Mouse (Mus musculus): Measurements from ENCODE around the gene Tmx2. TPM values are rescaled to one million over a fixed set of nuclear protein-coding genes. Genes with fewer than 3 reads are reported as not detected.

Tmx2 gene
- 10 to 100 TPM; 70.5 to 91.6 TPM for polyA plus RNA-seq (2017; shearing (Covaris generic))

DNA sequence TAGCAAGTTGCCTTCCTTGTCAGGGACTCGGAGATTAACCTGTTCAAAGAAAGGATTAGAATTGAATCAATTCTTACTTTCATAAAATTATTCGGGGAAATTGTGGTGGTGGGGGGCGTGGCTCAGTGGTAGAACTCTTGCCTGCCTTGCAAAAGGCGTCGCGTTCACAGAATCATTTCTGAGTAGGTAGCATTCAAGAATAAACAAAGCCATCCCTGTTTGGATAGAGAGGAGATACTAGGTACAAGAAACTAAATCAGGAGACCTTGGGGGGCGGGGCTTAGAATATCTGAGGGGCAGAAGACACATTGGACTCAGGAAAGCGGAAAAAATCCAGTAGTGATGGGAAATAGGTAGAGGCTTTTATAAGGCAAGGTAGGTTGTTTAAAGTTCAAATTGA is at the start of gene Tmx2:
TSS of gene Tmx2 (minus strand) at position 125 of the 400 bp plus-strand sequence.

DNA sequence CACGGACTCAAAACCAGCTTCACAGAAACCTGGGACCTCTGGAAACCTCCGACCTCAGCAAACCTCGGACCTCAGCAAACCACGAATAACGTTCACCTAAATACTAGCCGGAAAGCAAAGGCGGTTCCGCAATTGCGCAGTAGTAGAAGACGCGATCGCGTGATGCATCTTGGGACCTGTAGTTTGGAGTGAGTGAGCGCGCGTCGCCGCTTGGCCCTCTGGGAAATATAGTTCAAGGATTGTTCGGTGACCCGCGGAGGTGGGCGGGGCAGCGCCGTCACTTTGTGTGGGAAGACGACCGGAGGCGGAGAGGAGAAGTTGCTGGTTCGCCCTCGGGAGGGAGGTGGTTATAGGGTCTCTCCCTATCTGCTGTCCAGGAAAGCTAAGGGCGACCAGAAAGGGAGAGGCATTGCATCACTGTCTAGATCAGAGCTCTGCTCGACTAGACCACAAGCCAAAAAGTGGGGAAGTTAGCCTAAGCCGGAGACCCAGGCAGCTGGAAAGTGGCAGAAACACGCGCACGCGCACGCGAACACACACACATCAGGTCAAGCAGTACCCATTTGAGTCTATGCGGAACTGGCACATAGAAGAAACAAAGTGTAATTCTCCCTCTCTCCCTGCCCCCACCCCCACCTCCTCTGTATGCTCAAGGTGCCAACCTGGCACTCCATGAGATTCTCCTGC is 48.4 kb upstream of the Tmx2 start, which contains the start of gene Clp1:
TSS of gene Clp1 (minus strand) at position 179 of the 687 bp plus-strand sequence.

DNA sequence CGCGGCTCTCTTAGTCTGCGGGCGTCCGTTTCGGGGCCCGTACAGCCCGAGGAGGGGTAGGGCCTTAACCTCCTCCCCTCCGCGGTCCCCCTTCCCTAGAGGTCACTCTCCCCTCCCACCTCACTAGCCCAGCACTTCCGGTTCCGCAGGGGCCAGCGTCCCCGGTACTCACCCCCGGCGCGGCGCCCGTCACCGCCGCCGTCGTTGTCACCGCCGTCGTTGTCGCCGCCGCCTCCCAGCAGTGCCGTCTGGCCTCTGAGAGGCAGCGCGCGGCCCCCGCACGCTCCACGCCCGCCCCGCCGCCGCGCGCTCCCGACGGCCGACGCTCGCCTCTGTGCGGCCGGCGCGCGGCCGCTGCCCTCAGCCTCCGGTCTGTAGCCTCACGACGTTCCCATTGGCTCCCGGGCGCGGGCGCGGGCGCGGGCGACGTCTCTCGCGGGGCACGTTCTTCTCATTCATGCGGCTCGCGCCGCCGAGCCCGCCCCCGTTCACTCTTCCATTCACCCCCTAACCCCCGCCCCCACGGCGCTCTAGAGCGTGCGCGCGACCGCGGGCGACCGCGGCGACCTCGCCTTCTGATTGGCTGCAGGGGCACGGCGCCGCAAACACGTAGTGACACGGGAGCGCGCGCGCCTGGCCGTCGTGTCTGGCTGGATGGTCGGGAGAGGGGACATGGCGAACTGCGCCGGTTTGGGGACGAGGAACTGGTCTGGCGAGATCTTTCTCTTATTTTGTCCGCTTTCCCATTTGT is 36.0 kb upstream of the Tmx2 start, which contains the start of gene Zdhhc5:
TSS of gene Zdhhc5 (minus strand) at position 370 of the 751 bp plus-strand sequence.

DNA sequence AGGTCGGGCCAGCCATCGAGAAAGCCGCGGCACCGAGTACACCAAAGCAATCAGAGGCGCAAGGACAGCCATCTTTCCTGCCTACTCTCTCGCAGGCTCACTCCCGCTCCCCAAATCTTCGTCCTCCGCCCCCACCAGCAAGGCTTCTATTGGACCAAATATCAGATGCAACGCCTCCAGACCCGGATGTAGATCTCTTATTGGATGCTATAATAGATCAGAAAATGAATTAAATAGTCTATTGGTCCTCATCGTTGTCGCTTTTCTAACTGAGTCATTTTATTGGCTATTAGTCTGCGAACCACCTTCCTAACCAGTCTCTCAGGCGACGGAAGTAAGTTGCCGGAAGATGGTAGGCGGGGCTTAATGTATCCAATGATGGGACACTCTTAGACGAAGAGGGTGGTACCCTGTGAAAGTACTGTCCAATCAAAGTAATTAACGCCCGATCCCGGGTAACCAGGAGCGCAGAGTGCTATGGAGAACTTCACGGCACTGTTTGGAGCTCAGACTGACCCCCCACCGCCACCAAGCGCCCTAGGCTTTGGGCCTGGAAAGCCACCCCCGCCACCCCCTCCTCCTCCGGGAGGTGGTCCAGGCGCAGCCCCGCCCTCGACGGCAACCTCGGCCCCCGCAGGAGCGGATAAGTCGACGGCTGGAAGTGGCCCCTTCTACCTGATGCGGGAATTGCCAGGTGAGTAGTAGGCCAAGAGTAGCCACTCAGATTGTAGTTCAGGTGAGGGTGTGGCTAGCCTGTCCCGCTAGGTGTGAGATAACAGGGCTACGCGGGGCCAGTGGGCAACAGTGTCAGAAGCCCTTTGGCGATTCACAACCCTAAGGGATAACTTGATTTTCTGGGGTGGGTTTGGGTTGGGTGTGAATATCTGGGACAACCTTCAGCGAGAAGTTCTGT is 716 bp downstream of the Tmx2 start, which contains the start of the genes Gm28635 and Med19:
TSS of gene Gm28635 (minus strand) at position 74 of the 913 bp plus-strand sequence.
TSS of gene Med19 (plus strand) at position 435 of the 913 bp plus-strand sequence.

DNA sequence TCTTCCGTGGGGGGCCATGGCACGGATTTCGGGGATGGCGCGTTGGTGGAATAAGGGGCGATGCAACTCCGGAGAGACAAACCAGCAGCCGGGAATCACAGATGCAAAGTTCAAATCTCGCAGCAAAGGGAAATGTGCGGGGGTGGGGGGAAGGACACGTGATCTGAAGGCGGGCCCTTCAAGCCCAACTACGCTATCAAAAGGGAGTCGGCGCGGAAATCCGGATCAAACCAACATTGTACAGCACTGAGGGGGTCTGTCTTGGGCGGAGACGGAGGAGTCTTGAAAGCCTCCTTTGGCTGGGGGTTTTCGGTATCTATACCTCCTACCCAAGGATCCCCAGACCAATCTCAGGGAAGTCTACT is 8.4 kb downstream of the Tmx2 start, which contains the start of gene Selenoh:
TSS of gene Selenoh (minus strand) at position 202 of the 365 bp plus-strand sequence.

DNA sequence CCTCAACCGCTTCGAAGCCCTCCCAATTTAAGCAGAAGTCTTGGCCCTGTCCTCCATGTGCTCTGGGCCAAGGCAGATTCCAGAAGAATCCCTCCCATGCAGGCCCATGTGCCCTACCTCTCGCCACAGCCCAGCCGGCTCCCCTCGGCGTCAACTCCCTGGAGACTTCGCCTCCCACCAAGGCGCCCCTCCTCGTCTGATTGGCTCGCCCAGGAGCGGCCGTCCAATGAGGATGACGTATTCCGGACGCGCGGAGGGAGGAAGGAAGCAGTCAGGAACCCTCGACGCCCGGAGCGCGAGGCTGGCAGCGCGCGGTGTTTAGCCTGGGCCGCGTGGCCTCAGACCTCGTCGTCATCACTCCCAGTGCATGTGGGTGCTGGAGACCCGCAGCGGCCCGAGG is 20.1 kb downstream of the Tmx2 start, which contains the start of gene Btbd18:
TSS of gene Btbd18 (plus strand) at position 274 of the 400 bp plus-strand sequence.

DNA sequence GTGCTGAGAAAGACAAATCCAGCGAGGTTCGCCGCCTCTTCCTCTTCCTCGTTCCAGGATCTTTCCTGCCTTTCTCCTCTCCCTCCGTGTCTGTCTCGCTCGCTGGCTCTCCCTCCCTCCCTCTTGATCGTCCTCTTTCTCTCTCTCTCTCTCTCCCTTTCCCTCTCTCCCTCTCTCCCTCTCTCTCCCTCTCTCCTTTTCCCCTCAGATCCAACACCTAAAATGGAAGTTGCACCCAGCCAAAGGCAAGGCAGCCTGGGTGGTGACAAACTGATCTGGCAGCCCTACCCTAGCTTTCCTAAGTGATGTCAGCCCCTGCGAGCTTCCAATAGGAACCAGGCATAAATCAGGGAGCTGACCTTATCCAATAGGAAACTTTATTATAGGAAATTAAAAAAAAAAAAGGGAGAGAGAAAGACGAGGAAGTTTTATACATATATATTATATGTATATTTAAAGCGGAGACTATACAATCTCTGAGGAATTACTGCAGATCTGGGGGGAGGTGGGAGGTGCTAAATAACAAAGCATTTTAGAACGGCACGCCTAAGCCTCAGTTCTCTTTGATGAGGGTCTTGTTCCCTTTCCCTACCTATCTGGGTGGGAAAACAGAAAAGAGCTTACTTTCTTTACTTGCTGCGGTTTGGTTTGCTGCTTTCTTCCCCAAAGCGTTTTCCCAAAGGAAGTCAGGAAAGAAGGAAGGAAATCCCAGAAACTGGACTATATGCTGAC is 28.3 kb downstream of the Tmx2 start, which contains the start of gene Ctnnd1:
TSS of gene Ctnnd1 (minus strand) at position 302 of the 732 bp plus-strand sequence.

Other genes starting within 250 kb of the Tmx2 start
- gene Tfpi, start 202.4 kb downstream of the Tmx2 start, polyA plus RNA-seq (2017; shearing (Covaris generic)), result 10 to 100 TPM in 1 of 2 experiments, 1 to 10 TPM in 1; 5.8 to 11.9 TPM
- gene Ctnnd1, start 28.4 kb downstream of the Tmx2 start, polyA plus RNA-seq (2017; shearing (Covaris generic)), result 1 to 10 TPM in 1 of 2 experiments, under 1 TPM in 1; 0.62 to 2.2 TPM
- gene Btbd18, start 20.1 kb downstream of the Tmx2 start, polyA plus RNA-seq (2017; shearing (Covaris generic)), result under 1 TPM in 1 of 2 experiments, not detected in 1; 0.23 TPM
- 100 to 1,000 TPM; 110 to 128 TPM for gene Selenoh, start 8.4 kb downstream of the Tmx2 start, polyA plus RNA-seq (2017; shearing (Covaris generic))
- gene Gm28635, start 1.1 kb downstream of the Tmx2 start, polyA plus RNA-seq (2017; shearing (Covaris generic)), result not detected
- 10 to 100 TPM; 31.4 to 34.1 TPM for gene Med19, start 738 bp downstream of the Tmx2 start, polyA plus RNA-seq (2017; shearing (Covaris generic))
- gene Zdhhc5, start 36.0 kb upstream of the Tmx2 start, polyA plus RNA-seq (2017; shearing (Covaris generic)), result 10 to 100 TPM; 27.5 to 46.1 TPM
- 10 to 100 TPM; 49.8 to 53.2 TPM for gene Clp1, start 48.2 kb upstream of the Tmx2 start, polyA plus RNA-seq (2017; shearing (Covaris generic))
- gene Ypel4, start 54.9 kb upstream of the Tmx2 start, polyA plus RNA-seq (2017; shearing (Covaris generic)), result 1 to 10 TPM in 1 of 2 experiments, under 1 TPM in 1; 0.31 to 1.1 TPM
- not detected for gene Gm19426, start 64.5 kb upstream of the Tmx2 start, polyA plus RNA-seq (2017; shearing (Covaris generic))
- gene Serping1, start 96.3 kb upstream of the Tmx2 start, polyA plus RNA-seq (2017; shearing (Covaris generic)), result not detected
- gene Ube2l6, start 119.7 kb upstream of the Tmx2 start, polyA plus RNA-seq (2017; shearing (Covaris generic)), result 10 to 100 TPM; 23.1 to 71.4 TPM
- gene Smtnl1, start 143.5 kb upstream of the Tmx2 start, polyA plus RNA-seq (2017; shearing (Covaris generic)), result under 1 TPM in 1 of 2 experiments, not detected in 1; 0.16 TPM
- 10 to 100 TPM; 21.9 to 43.6 TPM for gene Timm10, start 147.9 kb upstream of the Tmx2 start, polyA plus RNA-seq (2017; shearing (Covaris generic))
- 1 to 10 TPM; 7.3 to 8.2 TPM for gene Slc43a1, start 159.7 kb upstream of the Tmx2 start, polyA plus RNA-seq (2017; shearing (Covaris generic))
- not detected for gene Rtn4rl2, start 207.6 kb upstream of the Tmx2 start, polyA plus RNA-seq (2017; shearing (Covaris generic))

All from activated CD4-positive, CD25-positive, alpha-beta regulatory T cell (primary cell).